In genomic region chr19:60837747-60838146, GRCm38 (mm10) we compare ENCODE assay signal across 8 mouse cellular contexts. TPM values are rescaled to one million over a fixed set of nuclear protein-coding genes. Genes with fewer than 3 reads are reported as not detected.
A peak's percentile ranks its signal among the peaks of the same experiment; 100 is the strongest.
DNase-seq lines count a peak whose midpoint lies in the region; ATAC-seq and TF ChIP-seq lines count a peak whose summit lies in the region.

No protein-coding gene starts in this region.

- H3K4me3 ChIP-seq in E14TG2a.4 (replicated peaks; ENCODE audit: low read length), result no peak overlapping the region
- H3K4me3 ChIP-seq in layer of hippocampus, adult 2 months, result no peak overlapping the region
- no peak overlapping the region for H3K4me3 ChIP-seq in lung, embryonic 15.5 days

- no peaks in the 10 kb centered on the region for H3K4me1 ChIP-seq in E14TG2a.4 (replicated peaks; ENCODE audit: low read depth, low read length)
- H3K4me1 ChIP-seq in lung, embryonic 15.5 days, result no peaks in the 10 kb centered on the region

- WGBS in lung, embryonic 15.5 days, result 53% methylated on average over 1 of the region's 1 CpGs

- H3K27me3 ChIP-seq in E14TG2a.4 (ENCODE audit: insufficient read depth, low read length), result no peaks in the 10 kb centered on the region
- no peaks in the 10 kb centered on the region for H3K27me3 ChIP-seq in lung, embryonic 15.5 days

- peaks cover 47% of the 10 kb centered on the region for H3K36me3 ChIP-seq in E14TG2a.4 (ENCODE audit: insufficient read depth, low read length)
- H3K36me3 ChIP-seq in lung, embryonic 15.5 days, result peaks cover 52% of the 10 kb centered on the region

- DNase-seq in adrenal gland, adult 2 months, result peak; percentile 87
- peak; percentile 84 for DNase-seq in embryo, embryonic 10.5 days (ENCODE audit: low spot score)
- peak; percentile 7 to 49 for DNase-seq in heart, adult 9 months (ENCODE audit: low spot score in 2 of 2)
- DNase-seq in layer of hippocampus, adult 2 months (ENCODE audit: low spot score in 2 of 2), result peak; percentile 45 to 56
- DNase-seq in right cerebral cortex, adult 2 months (ENCODE audit: low spot score in 2 of 2), result peak; percentile 64 to 70
- DNase-seq in urinary bladder, postnatal 10 days (ENCODE audit: low spot score), result peak; percentile 19

- TF ChIP-seq CTCF in E14TG2a.4 (conservative IDR thresholded peaks at IDR 0.05; ENCODE audit: low read length), result peak; percentile 50
- peak; percentile 85 for TF ChIP-seq CTCF in layer of hippocampus, adult 2 months (conservative IDR thresholded peaks at IDR 0.05)

- H3K9ac ChIP-seq in lung, embryonic 15.5 days, result no peak overlapping the region

- H3K4me2 ChIP-seq in lung, embryonic 15.5 days, result no peak overlapping the region

- ATAC-seq in lung, embryonic 15.5 days (ENCODE audit: borderline replicate concordance, extremely low read depth, low FRiP score, low TSS enrichment), result 0 out of 2 replicates have a peak, but pooled peaks have one; percentile 31

- no peak overlapping the region for H3K27ac ChIP-seq in layer of hippocampus, adult 2 months
- no peak overlapping the region for H3K27ac ChIP-seq in lung, embryonic 15.5 days

- no peaks in the 10 kb centered on the region for H3K9me3 ChIP-seq in E14TG2a.4 (ENCODE audit: low read length)
- H3K9me3 ChIP-seq in lung, embryonic 15.5 days, result no peaks in the 10 kb centered on the region

RNA-seq across cellular contexts. Expression of gene Sfxn4, which starts 23.5 kb away (rescaled TPM):
- 1 to 10 TPM; 4.9 to 6.1 TPM for total RNA-seq in adrenal gland, adult 2 months (2021)
- 0.91 and 1.7 TPM in 2 replicates for polyA plus RNA-seq in adrenal gland, adult 2 months (2012; rRNA removed)
- total RNA-seq in layer of hippocampus, adult 2 months (2021), result 10 to 100 TPM; 14.3 to 16.9 TPM
- 6.4 and 7.1 TPM in 2 replicates for polyA plus RNA-seq in lung, embryonic 15.5 days (2015; fragmentation: Nextera tagmentation; extraction: Ambion mirVana)

RNA-seq across cellular contexts. Expression of gene Fam45a, which starts 26.4 kb away (rescaled TPM):
- total RNA-seq in adrenal gland, adult 2 months (2021), result 10 to 100 TPM; 43.8 to 51.3 TPM
- 1.6 and 1.9 TPM in 2 replicates for polyA plus RNA-seq in adrenal gland, adult 2 months (2012; rRNA removed)
- 10 to 100 TPM; 42.7 to 47.7 TPM for total RNA-seq in layer of hippocampus, adult 2 months (2021)
- 30.3 and 32.3 TPM in 2 replicates for polyA plus RNA-seq in lung, embryonic 15.5 days (2015; fragmentation: Nextera tagmentation; extraction: Ambion mirVana)

RNA-seq across cellular contexts. Expression of gene Prdx3, which starts 36.6 kb away (rescaled TPM):
- total RNA-seq in adrenal gland, adult 2 months (2021), result 100 to 1,000 TPM; 730 to 855 TPM
- polyA plus RNA-seq in adrenal gland, adult 2 months (2012; rRNA removed), result 540 and 603 TPM in 2 replicates
- total RNA-seq in layer of hippocampus, adult 2 months (2021), result 10 to 100 TPM; 73.5 to 75.2 TPM
- polyA plus RNA-seq in lung, embryonic 15.5 days (2015; fragmentation: Nextera tagmentation; extraction: Ambion mirVana), result 114 and 116 TPM in 2 replicates

RNA-seq across cellular contexts. Expression of gene Eif3a, which starts 47.3 kb away (rescaled TPM):
- 100 to 1,000 TPM; 126 to 169 TPM for total RNA-seq in adrenal gland, adult 2 months (2021)
- 13.6 and 17.7 TPM in 2 replicates for polyA plus RNA-seq in adrenal gland, adult 2 months (2012; rRNA removed)
- 100 to 1,000 TPM; 105 to 106 TPM for total RNA-seq in layer of hippocampus, adult 2 months (2021)
- polyA plus RNA-seq in lung, embryonic 15.5 days (2015; fragmentation: Nextera tagmentation; extraction: Ambion mirVana), result 132 and 137 TPM in 2 replicates

RNA-seq across cellular contexts. Expression of gene Grk5, which starts 51.8 kb away (rescaled TPM):
- total RNA-seq in adrenal gland, adult 2 months (2021), result 10 to 100 TPM; 16.6 to 36.3 TPM
- 1.2 and 1.5 TPM in 2 replicates for polyA plus RNA-seq in adrenal gland, adult 2 months (2012; rRNA removed)
- 10 to 100 TPM; 10.4 to 11.5 TPM for total RNA-seq in layer of hippocampus, adult 2 months (2021)
- 3.2 and 4.2 TPM in 2 replicates for polyA plus RNA-seq in lung, embryonic 15.5 days (2015; fragmentation: Nextera tagmentation; extraction: Ambion mirVana)

Comparison
In these comparisons a context has a peak if more than half of its experiments do, and no peak if none do; other contexts are left out.
1. DNase-seq: peak in every context shown above with its lines; median percentile 87 in adrenal gland, adult 2 months; 84 in embryo, embryonic 10.5 days; 67 in right cerebral cortex, adult 2 months; 50 in layer of hippocampus, adult 2 months; 28 in heart, adult 9 months; 19 in urinary bladder, postnatal 10 days.
2. RNA of gene Prdx3, which starts 36.6 kb away (total RNA-seq): 730 to 855 TPM in adrenal gland, adult 2 months; 73.5 to 75.2 TPM in layer of hippocampus, adult 2 months; every median in the first group is over 4 times any median in the second.